Mouse (Mus musculus): ENCODE results near the gene Zcchc3. TPM values are rescaled to one million over a fixed set of nuclear protein-coding genes. Genes with fewer than 3 reads are reported as not detected.
A peak's percentile ranks its signal among the peaks of the same experiment; 100 is the strongest.

Gene Zcchc3
- total RNA-seq, 2 experiments from 2014 or later: 0.98 to 2.6 TPM

- ATAC-seq (ENCODE audit: poor library complexity, severe bottlenecking): no peak
Measured at GRCm38 (mm10) chr2:152410971-152411371, 3.9 kb downstream of the Zcchc3 start.

GRCm38 (mm10) chr2:152409781-152410180, 5.0 kb downstream of the Zcchc3 start:
- no peak for ATAC-seq (ENCODE audit: poor library complexity, severe bottlenecking)

DNA sequence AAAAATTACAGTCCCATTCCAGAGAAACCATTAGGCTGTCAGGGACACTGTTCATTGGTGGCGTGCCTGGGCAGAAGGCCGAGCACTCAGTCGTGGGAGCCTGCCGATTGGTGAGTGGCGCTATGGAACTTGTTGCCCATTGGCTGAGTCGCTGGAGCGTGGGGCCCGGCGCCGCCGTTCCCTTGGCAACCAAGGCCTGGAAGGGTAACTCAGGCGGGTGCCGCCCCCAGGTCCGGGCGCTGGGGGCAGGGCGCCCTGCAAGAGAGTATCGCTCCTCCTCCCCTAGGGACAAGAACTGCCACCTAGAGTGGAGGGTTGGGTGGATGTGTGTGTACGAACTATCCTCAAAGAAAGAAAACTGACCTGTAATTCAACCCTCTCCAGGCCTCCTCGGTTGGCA, 8.7 kb downstream of the Zcchc3 start:
- peak; percentile 100 for ATAC-seq (ENCODE audit: poor library complexity, severe bottlenecking)

DNA sequence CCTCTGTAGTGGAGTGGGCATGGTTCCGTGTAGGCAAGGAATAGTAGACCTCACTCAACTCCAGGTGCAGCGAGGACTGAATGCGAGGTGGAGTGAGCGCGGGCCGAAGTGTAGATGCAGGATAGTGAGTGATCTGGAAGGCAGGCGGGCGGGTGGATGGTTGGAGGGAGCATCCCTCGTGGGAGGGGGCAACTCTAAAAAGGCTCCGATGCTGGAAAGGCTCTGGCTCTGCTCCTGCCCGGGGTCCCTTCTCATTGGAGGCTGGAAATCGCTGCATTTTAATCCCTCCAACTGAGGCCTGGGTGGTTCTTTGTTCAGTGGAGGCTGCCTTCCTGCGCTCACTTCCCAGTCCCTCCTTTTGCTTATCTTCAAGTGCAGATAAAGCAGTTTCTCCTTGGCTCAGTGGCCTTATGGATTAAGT, 15.7 kb downstream of the Zcchc3 start:
- ATAC-seq (ENCODE audit: poor library complexity, severe bottlenecking): no peak

DNA sequence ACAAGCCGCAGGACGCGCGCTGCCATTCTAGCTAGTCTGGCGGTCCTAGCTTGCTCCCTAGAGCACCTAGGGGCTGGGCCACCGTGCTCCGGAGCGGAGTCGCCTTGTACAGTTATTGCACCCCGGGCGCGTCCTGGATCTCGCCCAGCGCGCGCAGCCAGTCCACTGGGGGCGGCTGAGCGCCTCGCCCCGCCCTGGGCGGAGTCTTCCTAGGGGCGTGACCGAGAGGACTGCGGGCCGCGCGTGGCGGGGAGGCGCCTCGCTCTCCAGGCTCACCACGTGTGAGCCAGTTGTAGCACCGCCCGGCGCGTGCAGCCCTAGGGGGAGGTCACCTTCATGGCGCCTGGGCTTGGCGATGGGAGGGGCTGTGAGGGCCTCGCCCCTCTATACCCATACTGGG, 16.1 kb downstream of the Zcchc3 start:
- ATAC-seq (ENCODE audit: poor library complexity, severe bottlenecking): peak; percentile 88

DNA sequence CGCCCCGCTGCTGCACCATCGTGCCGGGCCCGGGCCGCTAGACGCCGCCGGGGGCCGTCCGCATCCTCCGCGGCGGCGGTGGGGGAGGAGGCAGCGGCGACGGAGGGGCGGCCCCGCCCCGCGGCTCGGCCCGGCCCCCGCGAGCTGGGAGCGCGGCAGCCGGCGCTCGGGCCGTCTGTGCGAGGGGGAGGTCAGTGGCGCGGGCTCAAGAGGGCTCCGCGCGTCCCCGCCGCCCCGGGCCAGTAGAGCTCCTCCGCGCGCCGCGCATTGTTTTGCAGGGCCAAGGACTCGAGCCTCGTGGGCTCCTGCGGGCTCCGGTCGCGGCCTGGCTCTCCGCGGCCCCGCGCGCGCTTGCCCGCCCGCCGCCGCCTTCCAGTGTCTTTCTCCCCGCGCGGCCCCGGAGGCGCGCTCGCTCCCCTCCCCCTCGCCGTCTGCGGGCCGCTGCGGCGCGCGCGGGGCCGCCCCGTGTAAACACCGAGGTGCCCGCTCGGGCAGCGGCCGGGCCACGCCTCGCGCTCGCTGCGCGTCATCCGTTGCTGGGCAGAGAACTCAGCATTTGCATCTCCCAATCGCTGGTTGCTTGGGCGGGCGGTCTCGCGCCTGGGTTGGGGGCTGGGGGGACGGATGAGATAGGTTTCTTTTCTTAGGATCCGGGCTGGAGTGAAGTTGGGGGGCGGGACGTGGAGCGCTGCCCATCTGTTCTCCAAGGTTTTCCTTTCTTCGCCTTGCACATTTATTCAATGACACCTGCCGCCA, 17.0 kb downstream of the Zcchc3 start, which contains the start of gene Sox12:
Gene Sox12, minus strand, starts transcription at position 384 of the 756 bp plus-strand sequence.
- ATAC-seq (ENCODE audit: poor library complexity, severe bottlenecking): peak; percentile 68

- no peak for ATAC-seq (ENCODE audit: poor library complexity, severe bottlenecking)
Measured at GRCm38 (mm10) chr2:152397004-152397589, 17.7 kb downstream of the Zcchc3 start.

- ATAC-seq (ENCODE audit: poor library complexity, severe bottlenecking): 0 out of 2 replicates have a peak, but pooled peaks have one; percentile 7
Measured at GRCm38 (mm10) chr2:152396110-152397003, 18.5 kb downstream of the Zcchc3 start.

DNA sequence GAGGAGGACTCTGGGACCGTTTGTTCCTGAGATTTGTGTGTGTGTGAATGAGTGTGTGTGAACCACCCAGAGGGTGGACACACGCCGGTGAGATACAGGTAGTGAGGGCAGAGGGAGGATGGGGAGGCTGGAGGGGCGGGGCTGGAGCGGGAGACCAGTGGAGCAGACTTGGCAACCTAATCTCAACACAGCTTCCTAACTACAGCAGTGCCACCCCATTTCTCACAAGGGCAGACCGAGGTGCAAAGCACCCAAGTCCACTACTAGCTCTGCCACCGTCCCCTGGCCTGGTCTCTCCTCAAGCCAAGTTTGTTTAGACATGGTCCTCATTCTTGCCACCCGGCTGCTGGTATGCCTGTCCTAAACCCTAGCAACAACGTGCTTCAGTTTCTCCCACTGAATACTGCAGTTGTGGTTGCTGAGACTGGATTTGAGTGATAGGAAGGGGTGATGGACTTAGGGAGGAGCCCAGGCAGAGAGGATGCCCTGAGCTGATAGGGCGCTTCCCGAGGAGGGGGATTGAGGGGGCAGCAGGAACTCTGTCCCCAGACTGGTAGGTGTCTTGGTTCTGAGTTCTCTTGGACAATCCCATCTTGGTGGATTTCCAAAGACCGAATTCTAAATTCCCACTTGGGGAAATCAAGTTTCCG, 19.4 kb downstream of the Zcchc3 start:
- no peak for ATAC-seq (ENCODE audit: poor library complexity, severe bottlenecking)

- ATAC-seq (ENCODE audit: poor library complexity, severe bottlenecking): no peak
Measured at GRCm38 (mm10) chr2:152393225-152394017, 21.4 kb downstream of the Zcchc3 start.

DNA sequence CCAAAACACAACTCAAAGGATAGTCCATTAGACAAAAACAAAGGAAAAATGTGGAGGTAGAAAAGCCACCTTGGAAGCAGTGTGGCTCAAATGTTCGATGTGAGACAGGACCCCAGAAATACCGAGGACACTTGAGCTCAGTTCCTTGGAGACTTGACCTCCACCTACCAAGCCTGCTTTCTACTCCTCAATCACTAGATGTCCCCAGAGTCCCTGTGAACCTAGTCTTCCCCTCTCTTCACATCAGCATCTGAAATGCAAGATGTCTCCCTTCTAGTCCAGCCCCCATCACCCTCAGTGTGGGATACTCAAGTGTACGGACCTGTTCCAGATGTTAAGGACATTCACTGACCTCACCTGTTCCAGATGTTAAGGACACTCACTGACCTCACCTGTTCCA, 22.0 kb downstream of the Zcchc3 start:
- ATAC-seq (ENCODE audit: poor library complexity, severe bottlenecking): 0 out of 2 replicates have a peak, but pooled peaks have one; percentile 27

GRCm38 (mm10) chr2:152384191-152384590, 30.6 kb downstream of the Zcchc3 start:
- ATAC-seq (ENCODE audit: poor library complexity, severe bottlenecking): no peak

- no peak for ATAC-seq (ENCODE audit: poor library complexity, severe bottlenecking)
Measured at GRCm38 (mm10) chr2:152376345-152376741, 38.5 kb downstream of the Zcchc3 start, which contains the start of gene Nrsn2. TSS of gene Nrsn2 (minus strand) at chr2:152376638.

- ATAC-seq (ENCODE audit: poor library complexity, severe bottlenecking): no peak
Measured at GRCm38 (mm10) chr2:152375652-152376344, 39.0 kb downstream of the Zcchc3 start.

DNA sequence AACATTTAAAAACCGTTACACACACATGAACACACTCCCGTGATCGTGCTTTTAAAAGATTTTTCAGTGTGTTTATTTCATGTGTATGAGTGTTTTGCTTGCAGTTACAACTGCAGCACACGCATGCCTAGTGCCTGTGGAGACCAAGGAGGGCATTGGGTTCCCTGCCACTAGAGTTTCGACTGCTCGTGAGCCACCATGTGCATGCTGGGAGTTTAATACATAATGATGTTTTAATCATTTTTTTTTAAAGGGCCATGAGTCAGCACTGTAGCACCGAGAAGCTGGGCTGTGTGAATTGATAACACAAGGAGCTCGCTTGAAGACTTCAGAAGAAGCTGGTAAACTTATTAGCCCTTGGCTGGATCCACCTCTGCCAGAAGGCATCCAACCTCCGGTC, 41.3 kb downstream of the Zcchc3 start:
- no peak for ATAC-seq (ENCODE audit: poor library complexity, severe bottlenecking)

DNA sequence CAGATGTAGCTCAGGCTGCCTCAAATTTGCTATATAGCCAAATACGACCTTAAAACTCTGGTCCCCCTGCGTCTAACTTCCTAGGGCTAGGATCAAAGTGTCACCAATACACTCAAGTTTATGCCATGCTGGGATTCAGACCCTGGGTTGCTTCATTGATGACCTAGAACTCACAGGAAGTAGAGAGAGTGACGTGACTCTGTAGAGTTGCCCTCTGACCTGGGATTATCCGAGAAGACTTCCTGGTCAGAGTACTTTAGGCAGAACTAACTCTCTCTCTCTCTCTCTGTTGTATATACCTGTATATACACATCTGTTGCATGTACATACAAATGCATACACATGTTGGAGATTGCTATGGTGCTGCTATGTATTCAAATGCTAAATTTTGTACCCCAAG, 42.2 kb downstream of the Zcchc3 start:
- ATAC-seq (ENCODE audit: poor library complexity, severe bottlenecking): no peak

GRCm38 (mm10) chr2:152372104-152372503, 42.7 kb downstream of the Zcchc3 start:
- ATAC-seq (ENCODE audit: poor library complexity, severe bottlenecking): peak; percentile 58

- peak; percentile 75 for ATAC-seq (ENCODE audit: poor library complexity, severe bottlenecking)
Measured at GRCm38 (mm10) chr2:152368532-152369140, 46.2 kb downstream of the Zcchc3 start.

DNA sequence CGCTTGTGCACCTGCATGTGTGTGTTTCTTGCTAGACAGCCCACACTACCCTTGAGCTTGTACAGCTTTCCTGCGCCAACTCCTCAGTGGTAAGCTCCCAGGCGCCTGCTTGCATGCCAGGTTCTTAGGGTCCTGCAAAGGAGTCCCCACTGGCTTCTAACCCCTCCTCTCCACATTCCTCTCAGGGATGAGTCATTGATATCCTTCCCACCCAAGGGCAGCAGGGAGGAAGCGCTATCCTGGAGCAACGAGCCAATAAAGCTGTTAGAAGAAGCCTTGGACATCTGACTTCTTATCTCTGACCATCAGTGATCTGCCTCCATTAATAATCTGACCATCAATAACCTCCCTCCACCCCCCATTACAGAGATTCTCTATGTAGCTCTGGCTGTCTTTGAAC, 46.9 kb downstream of the Zcchc3 start:
- no peak for ATAC-seq (ENCODE audit: poor library complexity, severe bottlenecking)

All from megakaryocyte, adult 5-6 weeks (primary cell).